Mouse (Mus musculus): ENCODE data around the gene Nkapl. TPM values are rescaled to one million over a fixed set of nuclear protein-coding genes. Genes with fewer than 3 reads are reported as not detected.

Gene Nkapl
- polyA plus RNA-seq, 1 experiment from 2014 or later: 2.4 TPM

DNA sequence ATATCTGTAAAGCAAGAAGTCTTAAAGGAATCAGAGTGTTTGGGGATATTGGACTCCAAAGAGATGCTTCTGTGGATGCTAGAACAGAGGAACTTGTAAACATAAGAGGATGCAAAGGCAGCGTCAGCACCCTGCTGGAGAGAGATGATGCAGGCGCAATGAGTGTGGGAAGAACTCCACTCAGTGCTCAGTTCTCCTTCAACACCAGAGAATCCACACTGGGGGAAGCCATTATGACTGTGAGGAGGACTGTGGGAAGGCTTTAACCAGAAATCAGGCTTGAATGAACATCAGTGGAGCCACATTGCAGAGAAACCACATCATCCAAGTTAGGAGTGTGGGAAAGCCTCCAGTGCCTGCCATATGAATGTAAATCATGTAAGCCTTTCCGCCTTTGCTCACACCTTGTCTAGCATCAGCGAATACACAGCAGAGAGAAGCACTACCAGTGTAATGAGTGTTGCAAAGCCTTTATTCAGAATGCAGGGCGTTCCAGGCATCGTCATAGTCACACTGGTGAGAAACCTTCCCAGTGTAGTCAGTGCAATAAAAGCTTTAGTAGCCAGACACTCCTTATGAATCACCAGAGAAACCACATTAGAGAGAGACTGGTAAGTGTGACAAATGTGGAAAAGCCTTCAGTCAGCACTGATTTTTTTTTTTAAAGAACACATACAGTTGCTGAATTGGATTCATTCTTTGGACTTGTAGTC is 50.9 kb downstream of the Nkapl start:
- Histone ChIP-seq H3K27me3 (ENCODE audit: low read depth, poor library complexity, severe bottlenecking) (no peaks in the 10 kb centered on the region), H3K4me1 (no peaks in the 10 kb centered on the region), H3K9me3 (replicated peaks) (no peaks in the 10 kb centered on the region), H3K27ac (no peak overlapping the region), H3K4me3 (no peak overlapping the region), H3K36me3 (no peaks in the 10 kb centered on the region)
- WGBS: 78% methylated on average over 6 of the region's 6 CpGs
- DNase-seq (ENCODE audit: low spot score): no peak

MicroRNAs encoded within 50 kb of the gene (microRNA counts, 519-probe panel; counts per million panel counts)
- 3,974 counts per million, percentile 78 among the panel's probes with 10 or more counts for microRNA mmu-miR-1896

Small RNAs within 50 kb of the gene (microRNA-seq; reads per million reads assigned to microRNA genes)
- not detected for gene Mir1896

Other genes with a start within 250 kb of the Nkapl start
- gene Gpx5, start 175.8 kb downstream of the Nkapl start, polyA plus RNA-seq (2016; fragmentation: Nextera tagmentation; extraction: Ambion mirVana): not detected in 2 replicates
- 0.62 and 0.91 TPM in 2 replicates for gene Gpx6, start 156.4 kb downstream of the Nkapl start, polyA plus RNA-seq (2016; fragmentation: Nextera tagmentation; extraction: Ambion mirVana)
- gene Olfr1367, start 121.6 kb downstream of the Nkapl start, polyA plus RNA-seq (2016; fragmentation: Nextera tagmentation; extraction: Ambion mirVana): not detected in 2 replicates
- 19.6 and 19.7 TPM in 2 replicates for gene Zscan12, start 105.7 kb downstream of the Nkapl start, polyA plus RNA-seq (2016; fragmentation: Nextera tagmentation; extraction: Ambion mirVana)
- 88.7 and 100 TPM in 2 replicates for gene Zkscan3, start 65.8 kb downstream of the Nkapl start, polyA plus RNA-seq (2016; fragmentation: Nextera tagmentation; extraction: Ambion mirVana)
- gene Pgbd1, start 27.5 kb downstream of the Nkapl start, polyA plus RNA-seq (2016; fragmentation: Nextera tagmentation; extraction: Ambion mirVana): 4.9 and 5.1 TPM in 2 replicates
- gene Zscan26, start 14.8 kb downstream of the Nkapl start, polyA plus RNA-seq (2016; fragmentation: Nextera tagmentation; extraction: Ambion mirVana): 26.1 and 29.9 TPM in 2 replicates
- gene Zkscan4, start 10.4 kb upstream of the Nkapl start, polyA plus RNA-seq (2016; fragmentation: Nextera tagmentation; extraction: Ambion mirVana): 2.5 and 3.3 TPM in 2 replicates
- gene Gm10065, start 10.9 kb upstream of the Nkapl start, polyA plus RNA-seq (2016; fragmentation: Nextera tagmentation; extraction: Ambion mirVana): not detected in 2 replicates
- 0.20 and 0.28 TPM in 2 replicates for gene AK157302, start 26.7 kb upstream of the Nkapl start, polyA plus RNA-seq (2016; fragmentation: Nextera tagmentation; extraction: Ambion mirVana)
- 3.6 and 5.0 TPM in 2 replicates for gene Gm11273, start 32.9 kb upstream of the Nkapl start, polyA plus RNA-seq (2016; fragmentation: Nextera tagmentation; extraction: Ambion mirVana)
- gene Zkscan8, start 62.6 kb upstream of the Nkapl start, polyA plus RNA-seq (2016; fragmentation: Nextera tagmentation; extraction: Ambion mirVana): 6.8 and 9.6 TPM in 2 replicates
- gene Olfr1366, start 74.3 kb upstream of the Nkapl start, polyA plus RNA-seq (2016; fragmentation: Nextera tagmentation; extraction: Ambion mirVana): 0.06 TPM in 1 of 2 replicates, not detected in the other
- gene Olfr1535, start 91.4 kb upstream of the Nkapl start, polyA plus RNA-seq (2016; fragmentation: Nextera tagmentation; extraction: Ambion mirVana): not detected in 2 replicates
- not detected in 2 replicates for gene Olfr1364, start 113.2 kb upstream of the Nkapl start, polyA plus RNA-seq (2016; fragmentation: Nextera tagmentation; extraction: Ambion mirVana)
- gene Olfr1362, start 145.5 kb upstream of the Nkapl start, polyA plus RNA-seq (2016; fragmentation: Nextera tagmentation; extraction: Ambion mirVana): not detected in 2 replicates
- not detected in 2 replicates for gene Olfr11, start 174.0 kb upstream of the Nkapl start, polyA plus RNA-seq (2016; fragmentation: Nextera tagmentation; extraction: Ambion mirVana)
- gene Olfr1361, start 194.9 kb upstream of the Nkapl start, polyA plus RNA-seq (2016; fragmentation: Nextera tagmentation; extraction: Ambion mirVana): not detected in 2 replicates
- not detected in 2 replicates for gene Olfr1360, start 208.9 kb upstream of the Nkapl start, polyA plus RNA-seq (2016; fragmentation: Nextera tagmentation; extraction: Ambion mirVana)
- not detected in 2 replicates for gene Olfr1359, start 229.6 kb upstream of the Nkapl start, polyA plus RNA-seq (2016; fragmentation: Nextera tagmentation; extraction: Ambion mirVana)
- gene Hist1h2bl, start 247.6 kb upstream of the Nkapl start, polyA plus RNA-seq (2016; fragmentation: Nextera tagmentation; extraction: Ambion mirVana): 1.7 and 2.0 TPM in 2 replicates
- 19.5 and 28.4 TPM in 2 replicates for gene Hist1h2ai, start 247.9 kb upstream of the Nkapl start, polyA plus RNA-seq (2016; fragmentation: Nextera tagmentation; extraction: Ambion mirVana)
- 8.0 and 10.2 TPM in 2 replicates for gene Hist1h3h, start 249.2 kb upstream of the Nkapl start, polyA plus RNA-seq (2016; fragmentation: Nextera tagmentation; extraction: Ambion mirVana)

Measured in limb, embryonic 10.5 days (tissue).